Mouse (Mus musculus) fibroblast of lung, adult 2 months (primary cell): ENCODE measurements around the gene Tcf12.
A peak's percentile ranks its signal among the peaks of the same experiment; 100 is the strongest.

Experiments
- DNase-seq: peaks from one replicate; pipeline ENCODE4 v3.0.0-alpha.2; 2011; ENCODE audit warnings: low read depth

The Tcf12 gene

DNA sequence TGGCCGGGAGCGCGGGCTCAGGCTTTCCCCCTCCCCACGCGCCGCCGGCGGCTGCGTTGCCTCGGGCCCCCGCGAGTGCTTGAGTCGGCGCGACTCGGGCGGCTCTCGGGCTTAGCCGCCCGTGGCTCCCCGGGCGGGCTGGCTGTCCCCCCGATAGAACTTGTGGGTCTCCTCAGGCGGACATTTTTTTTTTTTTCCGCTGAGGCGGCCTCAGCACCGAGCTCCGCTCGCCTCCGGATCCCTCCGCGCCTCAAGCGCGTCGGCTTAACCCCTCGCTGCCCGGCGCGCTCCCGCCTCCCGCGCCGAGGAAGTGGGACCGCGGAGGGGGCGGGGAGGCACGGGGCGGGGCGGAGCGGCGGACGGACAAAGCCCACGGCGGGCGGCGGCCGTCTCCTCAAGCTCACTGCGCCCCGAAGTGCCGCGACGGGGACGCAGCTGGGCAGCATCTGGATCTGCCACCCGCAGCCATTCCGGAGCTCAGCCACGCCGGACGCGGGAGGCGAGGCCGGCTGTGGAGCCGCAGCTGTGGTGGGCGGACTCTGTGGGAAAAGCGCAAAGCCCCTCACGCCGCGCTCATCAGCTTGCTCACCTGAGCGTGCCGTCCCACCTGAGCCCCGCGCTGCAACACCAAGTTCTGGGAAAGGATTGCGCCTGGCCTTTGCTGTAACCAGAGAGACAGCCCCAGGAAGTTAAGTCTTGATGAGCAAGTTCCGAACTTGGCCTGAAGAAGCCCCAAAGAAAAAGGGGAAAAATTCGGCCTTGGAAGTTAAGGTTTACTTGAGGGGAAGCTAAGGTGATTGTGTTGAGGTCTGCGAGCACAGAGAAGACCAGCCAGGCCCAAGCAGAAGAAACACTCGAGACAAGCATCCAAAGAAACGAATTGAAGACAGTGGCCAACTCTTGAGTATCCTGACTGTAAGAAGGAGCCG is at the start of gene Tcf12:
TSS of gene Tcf12 (minus strand) at position 250 of the 929 bp plus-strand sequence.
- peak; percentile 56 for DNase-seq

DNA sequence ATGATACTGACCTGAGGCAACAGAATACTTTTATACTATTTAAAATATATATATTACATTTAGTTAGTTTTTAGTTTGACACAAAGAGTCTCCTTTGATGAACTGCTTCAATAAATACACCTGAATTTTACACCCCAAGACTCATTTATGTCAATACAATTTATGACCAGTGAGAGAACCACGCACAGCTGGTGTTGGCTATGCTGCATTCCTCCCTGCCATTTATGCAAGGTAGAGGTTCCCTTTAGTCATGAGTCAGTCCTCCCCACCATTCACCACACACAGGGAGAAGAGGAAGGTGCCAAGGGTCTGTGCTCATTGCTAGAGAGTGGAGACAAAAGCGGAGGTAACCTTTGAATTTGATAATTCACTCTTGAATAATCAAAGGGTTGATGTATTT is 46.7 kb upstream of the Tcf12 start:
- DNase-seq, result no peak

DNA sequence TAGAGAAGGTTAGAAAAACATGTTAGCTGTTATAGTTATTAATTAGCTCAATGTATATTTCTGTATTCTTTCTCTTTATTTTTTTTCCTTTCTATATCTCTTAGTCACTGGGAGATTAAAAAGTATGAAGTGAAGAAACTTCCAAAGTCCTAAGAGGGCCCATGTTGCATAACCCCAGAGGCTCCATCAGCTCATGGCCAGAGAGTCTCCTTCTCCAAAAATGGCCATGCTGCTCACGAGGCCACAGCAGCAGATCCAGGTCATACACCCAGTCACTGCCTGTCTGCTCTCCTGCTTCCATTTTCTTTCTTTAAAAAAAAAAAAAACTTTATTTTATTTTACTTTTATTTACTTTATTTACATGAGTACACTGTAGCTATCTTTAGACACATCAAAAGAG is 45.4 kb upstream of the Tcf12 start:
- no peak for DNase-seq

DNA sequence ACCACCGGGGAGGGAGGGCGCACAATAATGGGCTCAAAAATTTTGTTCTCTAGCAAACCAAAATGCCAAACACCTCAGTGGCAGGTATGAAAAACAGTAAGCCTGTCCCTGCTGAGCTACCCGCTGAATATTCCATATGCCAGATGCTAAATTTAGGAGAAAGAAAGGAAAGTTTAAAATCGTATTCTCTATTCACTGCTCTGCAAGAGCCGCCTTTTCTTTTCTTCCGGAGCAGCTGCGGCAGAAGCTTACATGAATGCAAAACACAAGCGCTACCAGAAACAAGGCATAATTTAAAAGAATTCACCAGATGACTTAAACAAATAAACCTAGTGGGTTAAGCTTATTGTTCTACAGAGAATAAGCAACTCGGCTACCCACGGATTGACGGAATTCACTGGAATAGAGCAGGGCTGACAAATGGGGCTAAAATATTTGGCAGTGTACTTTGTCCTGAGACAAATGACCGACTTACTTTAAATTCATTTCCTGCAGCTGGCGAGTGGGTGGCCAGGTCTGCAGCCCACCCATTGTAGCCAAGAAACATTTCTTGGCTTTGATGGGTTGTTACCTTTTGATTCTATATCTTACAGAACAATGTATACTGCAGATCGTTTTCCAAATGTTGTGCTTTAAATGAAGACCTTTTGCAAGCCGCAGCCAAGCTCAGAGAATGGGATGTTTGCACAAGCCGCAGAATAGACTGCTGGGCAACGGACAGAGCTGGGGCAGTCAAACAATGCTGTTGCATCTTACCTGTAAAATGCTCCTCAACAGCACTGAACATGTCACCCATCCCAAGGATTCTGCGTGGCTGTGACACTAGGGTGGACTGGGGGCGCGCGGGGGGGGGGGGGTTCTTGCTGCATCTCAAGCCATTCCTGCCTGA is 43.8 kb upstream of the Tcf12 start:
- DNase-seq, result no peak

DNA sequence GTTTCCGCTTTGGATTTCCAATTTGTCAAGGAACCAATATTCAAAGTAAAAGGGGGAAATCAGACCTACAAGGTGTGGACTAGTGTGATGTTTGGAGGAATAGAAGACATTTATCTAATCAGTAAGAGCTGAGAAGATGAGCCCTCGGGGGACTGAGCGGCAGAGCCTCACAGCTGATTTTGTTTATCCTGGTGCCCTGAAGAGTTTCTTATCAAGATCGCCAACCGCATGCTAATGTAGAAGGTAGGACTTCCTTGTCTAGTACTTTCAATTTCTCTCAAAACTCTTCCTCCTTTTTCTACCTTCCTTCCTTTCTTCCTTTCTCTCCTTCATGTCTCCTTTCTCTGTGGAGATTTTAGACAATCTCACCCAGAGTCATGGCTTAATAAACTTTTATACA is 32.5 kb upstream of the Tcf12 start:
- no peak for DNase-seq

DNA sequence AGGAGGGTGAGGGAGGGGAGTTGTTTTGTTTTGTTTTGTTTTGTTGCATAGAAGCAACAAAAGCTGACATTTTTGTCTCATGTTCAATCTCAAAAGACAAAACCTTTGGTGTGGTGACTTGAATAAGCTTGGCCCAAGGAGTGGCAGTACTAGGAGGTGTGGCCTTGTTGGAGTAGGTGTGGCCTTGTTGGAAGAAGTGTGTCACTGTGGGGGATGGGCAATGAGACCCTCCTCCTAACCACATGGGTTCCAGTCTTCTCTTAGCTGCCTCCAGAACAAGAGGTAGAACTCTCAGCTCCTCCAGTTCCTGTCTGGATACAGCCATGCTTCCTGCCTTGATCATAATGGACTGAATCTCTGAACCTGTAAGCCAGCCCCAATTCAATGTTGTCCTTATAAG is 26.2 kb upstream of the Tcf12 start:
- no peak for DNase-seq

DNA sequence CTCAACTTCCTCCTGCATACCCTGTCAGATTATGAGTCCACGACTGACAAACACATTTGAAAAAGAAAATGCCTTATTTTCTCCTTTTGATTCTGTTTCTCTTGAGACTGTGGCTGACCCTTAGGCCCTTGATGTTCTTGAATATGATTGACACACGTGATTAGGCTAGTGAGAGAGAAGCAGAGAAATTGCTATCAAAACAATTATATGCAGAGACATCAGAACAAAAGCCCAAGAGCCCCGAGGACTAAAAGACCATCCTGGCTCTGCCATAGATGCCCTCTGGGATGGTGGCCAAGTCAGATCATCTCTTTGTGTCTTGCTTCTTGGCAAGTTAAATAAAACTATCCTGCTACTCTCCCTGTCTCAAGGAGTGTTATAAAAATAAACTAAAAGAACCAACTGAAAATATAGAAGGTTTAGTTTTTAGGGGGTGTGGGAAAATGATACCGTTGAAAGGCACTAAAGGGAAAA is 22.1 kb upstream of the Tcf12 start:
- no peak for DNase-seq

DNA sequence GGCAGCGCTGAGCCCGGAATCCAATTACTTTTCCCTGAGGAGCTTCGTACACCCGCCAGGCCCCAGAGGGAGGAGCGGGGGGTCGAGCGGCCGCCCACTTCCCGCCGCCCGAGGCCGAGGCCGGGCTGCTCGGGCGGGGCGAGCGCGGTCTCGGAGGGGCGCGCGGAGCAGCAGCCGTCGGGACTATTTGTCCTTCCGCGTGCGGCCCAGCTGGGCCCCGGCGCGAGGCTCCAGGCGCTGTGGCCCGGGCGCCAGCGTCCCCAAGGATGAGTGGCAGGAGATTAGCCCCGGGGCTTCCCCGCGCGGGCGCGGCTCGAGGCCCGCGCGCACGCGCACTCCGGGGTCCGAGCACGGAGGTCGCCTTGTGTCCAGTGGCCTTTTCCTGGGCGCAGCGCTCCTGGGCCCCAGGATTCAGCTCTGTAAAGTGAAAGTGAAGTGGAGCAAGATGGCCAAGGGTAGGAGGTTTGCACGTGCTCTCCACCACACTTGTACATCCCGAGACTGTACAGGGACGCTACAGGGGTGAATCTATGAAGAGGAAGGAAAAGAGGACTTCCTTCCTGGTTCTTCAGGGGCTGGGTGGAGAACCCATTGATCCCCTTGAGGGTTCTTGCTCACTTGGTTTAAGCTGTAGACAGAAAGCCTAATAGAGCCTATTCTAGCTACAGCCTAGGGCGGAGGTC is 21.6 kb upstream of the Tcf12 start:
- no peak for DNase-seq

DNA sequence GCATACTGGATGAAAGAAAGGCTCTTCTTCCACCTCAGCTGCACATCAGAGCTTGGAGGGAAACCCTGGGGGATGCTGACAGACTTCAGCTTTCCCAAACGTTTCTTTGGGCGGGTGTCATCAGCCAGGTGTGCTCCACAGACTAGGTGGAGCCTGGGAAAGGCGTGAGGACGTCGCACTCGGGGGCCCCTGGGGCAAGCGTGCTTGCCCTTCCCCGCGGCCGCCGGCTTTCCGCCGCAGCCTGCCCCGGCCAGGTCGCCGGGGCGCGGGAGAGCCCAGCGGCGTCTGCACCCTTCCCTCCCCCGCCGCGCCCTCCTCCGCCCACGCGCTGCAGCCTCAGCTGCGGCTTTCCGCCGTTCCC is 21.0 kb upstream of the Tcf12 start:
- peak; percentile 44 for DNase-seq

DNA sequence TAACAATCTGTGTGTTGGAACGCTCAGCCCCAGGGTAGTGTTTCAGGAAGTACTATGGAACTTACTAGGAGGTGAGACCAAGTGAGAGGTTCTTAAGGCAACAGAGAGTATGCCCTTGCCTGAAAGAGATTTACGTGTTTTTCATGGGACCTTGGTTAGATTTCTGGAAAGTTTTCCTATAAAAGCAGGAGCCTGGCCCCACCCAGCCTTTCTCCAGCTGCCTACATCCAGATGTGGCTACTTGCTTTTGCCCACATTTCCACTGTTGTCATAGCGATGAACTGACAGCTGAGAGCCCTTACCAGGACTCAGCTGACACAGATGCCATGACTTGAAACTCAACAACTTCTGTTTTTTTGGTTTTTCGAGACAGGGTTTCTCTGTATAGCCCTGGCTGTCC is 18.2 kb upstream of the Tcf12 start:
- DNase-seq, result no peak

DNA sequence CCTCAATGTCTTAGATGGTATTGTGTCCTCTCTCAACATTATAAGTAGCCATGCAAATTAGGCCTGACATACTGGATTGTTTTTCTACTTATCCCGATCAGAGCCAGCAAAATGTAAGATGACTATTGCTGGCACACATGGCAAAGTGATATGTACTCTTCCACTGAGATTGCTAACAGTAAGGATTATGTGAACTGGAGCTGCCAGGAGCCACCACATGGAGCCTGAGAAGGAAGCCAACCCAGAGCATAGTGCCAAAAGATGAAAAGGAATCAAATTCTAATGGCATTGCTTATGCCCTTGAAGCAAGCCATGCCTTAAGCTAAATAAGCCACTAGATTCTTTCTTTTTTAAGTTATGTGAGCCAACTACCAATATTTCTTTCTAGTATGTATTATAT is 13.8 kb upstream of the Tcf12 start:
- DNase-seq, result no peak

DNA sequence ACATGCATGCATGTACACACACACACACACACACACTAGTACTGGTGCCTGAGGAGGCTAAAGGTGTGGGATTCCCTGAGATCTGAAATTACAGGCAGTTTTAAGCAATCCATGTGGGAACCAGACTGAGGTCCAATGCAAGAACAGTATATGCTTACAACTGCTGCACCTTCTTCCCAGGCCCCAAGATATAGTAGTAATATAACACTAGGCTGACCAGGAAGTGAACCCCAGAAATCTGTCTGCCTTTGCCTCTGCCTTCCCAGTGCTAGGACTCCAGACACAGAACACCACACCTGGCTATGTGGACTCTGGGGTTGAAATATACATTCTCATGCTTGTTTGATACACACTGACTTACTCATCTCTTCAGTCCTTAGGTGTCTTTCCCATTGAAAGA is 6.8 kb upstream of the Tcf12 start:
- no peak for DNase-seq

DNA sequence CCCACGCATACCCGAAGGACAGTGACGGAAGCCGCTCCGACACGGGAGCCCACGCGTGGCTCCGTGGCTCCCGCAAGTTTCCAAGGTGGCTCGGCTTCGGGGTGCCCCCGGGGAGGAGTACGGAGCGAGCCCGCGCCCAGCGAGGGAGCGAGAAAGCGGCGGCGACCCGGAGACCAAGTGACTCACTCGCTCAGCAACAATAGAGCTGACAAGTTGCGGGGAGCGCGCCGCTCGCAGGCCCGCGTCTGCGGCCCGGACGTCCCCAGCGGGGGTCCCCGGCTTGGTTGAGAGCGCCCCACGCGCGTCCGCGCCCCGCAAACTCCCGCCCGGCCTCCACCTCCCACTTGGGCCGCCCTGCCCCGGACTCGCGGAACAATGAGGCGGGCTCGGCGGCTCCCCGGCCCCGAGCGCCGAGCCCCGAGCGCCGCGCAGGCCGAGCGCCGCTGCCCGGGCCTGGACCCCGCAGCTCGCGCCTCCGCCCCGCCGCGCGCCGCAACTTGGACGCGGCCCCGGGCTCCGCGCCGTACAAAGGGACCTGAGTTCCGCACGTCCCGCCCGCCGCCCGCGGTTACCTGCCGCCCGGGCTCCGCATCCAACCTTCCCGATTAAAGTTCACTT is 558 bp downstream of the Tcf12 start:
- no peak for DNase-seq

DNA sequence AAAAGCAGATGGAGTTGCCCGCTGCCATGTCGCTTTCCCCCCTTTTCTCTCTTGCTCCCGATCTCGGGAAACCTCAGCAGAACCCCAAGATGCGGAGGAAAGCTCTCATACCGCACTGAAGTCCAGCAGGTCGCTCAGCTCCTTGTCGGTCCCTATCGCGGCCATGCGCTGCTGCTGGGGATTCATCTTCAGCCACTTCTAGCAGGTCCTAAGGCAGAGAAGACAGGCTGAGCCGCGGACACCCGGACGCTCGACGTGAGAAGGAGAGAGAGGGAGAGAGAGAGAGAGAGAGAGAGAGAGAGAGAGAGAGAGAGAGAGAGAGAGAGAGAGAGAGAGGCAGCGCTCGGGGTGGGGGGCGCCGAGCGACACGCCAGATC is 1.1 kb downstream of the Tcf12 start:
- no peak for DNase-seq

DNA sequence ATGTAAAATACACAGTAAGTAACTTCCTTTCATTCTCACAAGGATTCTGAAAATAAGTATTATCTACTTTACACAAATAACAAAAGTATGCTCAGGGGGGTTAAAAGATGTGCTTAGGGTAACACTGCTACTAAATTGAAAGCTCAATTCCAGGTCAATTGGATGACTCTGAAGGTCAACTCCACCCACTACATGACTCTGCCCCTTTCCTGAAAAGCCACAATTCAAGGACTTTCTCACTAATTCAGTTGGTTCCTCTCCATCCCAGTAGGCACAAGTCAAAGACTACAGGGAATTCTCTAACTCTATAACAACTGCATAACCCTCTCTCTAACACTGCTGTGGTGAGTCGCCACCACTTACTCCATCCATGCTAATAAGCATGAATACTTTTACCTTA is 8.2 kb downstream of the Tcf12 start:
- no peak for DNase-seq

DNA sequence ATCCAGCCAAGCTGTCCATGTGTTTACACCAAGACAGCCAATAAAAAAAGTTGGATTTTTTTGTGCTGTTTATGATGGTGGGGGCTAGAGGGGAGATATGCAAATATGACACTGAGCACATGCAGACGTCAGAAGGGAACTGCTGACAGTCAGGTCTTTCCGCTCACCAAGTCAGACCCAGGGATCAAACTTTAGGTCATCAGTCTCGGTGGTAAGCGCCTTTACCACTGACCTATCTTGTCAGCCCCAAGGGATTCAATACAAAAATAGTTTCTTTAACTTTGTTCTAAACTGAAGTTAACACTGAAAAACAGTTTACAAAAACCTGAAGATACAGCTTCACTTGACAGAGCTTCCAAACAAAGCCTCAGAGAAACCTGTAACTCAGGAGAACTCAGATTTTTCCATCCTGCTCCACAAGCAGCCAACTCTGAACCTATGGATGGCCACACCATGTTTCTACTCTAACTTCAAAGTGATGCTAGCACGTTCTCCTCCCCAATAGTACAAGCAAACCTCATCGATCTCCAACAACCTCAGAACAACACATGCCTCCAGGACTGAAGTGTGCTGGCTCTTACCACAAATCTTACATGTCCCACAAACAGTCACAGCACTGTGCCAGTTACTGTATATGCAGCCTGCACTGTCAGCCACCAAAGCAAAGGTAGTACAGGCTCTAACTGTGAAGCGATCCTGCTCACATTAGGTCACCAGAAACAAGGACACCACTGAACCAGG is 11.6 kb downstream of the Tcf12 start:
- DNase-seq, result no peak

DNA sequence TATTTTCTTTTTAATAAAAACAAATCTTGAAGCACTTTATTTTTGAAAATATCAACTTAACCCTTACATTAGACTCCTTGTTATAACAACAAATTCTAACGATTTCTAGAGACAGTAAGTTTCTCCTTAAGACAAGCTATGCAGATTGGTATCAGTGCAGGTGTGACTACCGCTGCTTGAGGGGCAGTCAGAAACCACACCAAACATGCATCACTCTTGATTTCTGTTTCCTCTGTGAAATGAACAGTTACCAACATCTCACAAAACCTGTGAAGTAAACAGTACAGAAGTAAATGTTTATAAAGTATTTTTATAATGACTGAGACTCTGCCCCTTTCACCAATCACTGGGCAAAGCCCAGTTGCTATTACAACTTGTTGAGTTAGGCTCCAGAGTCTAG is 13.6 kb downstream of the Tcf12 start:
- no peak for DNase-seq

DNA sequence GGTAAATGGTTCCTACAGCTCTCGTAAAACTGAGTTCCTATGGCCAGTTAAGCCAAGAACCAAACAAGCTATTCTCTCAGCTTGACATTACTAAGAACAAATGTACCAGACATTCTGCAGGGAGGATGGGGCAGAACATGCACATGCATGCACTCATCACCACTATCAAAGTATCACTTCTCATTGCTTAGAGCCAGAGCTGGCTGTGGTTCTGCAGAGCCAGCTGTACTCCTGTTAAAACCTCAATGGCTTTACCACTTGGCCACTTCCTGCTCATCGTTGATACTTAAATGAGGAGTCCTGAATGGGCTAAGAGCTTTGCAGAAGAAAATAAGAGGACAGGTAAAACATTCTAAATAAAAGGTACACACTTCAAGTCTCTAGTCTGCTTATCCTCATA is 14.6 kb downstream of the Tcf12 start:
- no peak for DNase-seq

DNA sequence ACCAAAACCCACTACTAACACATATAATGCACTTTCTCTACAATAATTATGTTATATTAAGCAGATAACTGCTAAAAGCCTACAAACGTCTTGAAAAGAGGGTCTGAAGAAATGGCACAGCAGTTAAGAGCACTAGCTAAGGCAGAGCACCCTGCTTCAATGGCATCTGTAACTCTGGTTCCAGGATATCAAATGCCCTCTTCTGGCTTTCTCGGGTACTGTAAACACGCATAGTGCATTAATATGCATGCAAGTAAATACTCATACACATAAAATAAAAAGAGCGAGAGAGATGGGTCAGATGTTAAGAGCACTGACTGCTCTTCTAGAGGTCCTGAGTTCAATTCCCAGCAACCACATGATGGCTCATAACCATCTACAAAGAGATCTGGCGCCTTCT is 17.0 kb downstream of the Tcf12 start:
- no peak for DNase-seq

DNA sequence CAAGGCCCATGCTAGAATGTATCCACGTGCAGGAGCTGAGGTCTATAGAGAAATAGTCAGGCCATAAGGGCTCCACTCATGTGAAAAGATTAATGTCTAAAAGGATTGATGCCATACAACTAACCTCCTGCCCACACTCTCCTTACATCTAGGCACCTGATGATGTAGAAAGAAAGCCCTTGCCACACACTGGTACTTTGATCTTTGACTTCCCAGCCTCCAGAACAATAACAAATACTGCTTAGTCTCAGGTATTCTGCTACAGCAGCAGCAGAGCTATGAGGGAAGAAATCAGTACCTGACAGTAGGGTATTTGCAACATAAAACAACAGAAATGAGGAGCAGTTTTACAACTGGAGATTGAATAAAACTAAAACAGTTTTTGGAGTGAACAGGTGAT is 19.5 kb downstream of the Tcf12 start:
- no peak for DNase-seq

DNA sequence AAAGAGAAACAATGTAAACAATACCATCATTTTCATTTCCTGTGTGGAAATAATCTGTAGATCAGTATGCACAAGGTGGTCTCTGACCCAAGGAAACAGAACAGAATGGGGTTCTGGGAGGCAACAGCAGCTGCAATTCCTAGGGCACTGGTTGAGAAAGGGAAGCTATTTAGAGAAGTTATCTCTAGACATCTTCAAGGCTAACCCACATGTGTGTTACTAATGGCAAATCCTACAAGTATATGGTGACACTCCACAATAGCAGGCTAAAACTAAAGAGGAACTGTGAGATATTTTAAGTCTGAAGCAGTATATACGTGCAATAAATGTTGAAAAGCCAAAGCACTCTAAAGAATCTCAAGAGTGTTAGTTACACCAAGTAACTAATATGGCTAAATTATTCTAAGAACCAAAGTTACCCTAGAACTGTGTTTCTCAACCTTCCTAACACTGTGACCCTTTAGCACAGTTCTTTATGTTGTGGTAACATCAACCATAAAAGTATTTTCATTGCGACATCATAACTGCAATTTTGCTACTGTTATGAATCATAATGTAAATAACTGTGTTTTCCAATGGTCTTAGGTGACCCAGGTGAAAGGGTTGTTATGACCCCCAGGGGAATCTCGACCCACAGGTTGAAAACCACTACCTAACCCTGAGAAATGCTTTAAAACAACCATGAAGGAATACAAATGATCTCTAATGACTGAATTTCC is 22.6 kb downstream of the Tcf12 start:
- DNase-seq, result no peak
